Mouse (Mus musculus): Measurements from ENCODE around the gene Dnttip1. TPM values are rescaled to one million over a fixed set of nuclear protein-coding genes. Genes with fewer than 3 reads are reported as not detected.

Gene Dnttip1
- total and polyA plus RNA-seq, 2 experiments from 2014 or later: 26.1 to 60.1 TPM

DNA sequence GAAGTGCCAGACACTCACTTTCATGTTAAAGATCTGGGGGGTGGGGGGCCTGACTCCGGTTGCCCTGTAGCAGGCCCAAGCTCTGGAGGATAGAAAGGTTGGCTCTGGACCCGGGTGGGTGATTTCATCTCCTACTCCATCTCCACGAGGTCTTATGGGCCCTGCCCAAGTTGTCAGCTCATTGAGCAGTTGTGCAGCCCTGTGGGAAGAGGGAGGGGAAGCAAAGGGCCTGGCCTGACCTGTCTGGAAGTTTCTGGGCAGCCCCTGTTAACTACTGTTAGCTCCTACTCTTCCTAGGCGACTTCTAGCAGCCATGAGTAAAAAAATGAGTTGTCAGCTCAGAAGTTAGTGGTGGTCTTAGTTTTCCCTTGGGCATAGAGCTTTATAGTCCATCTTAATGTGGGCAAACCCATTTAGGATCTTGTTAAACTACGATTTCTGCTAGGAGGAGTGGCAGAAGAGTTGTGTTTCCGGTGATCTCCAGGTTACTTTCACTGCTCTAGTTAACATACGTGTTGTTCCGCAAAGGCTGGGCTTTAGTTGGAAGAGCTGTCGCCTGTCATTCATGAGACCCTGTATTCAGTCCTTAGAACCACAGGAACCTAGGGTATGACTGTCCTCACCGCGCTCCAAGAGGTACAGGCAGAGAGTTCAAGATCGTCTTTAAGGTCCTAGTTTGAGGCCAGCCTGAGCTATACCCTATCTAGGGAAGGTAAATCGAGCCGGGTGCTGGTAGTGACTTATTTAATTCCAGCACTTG lies 27.6 kb downstream of the Dnttip1 start:
- WGBS: 77% methylated on average over 14 of the region's 14 CpGs
- H3K9me3 ChIP-seq (ENCODE audit: low read length): no peaks in the 10 kb centered on the region
- no peaks in the 10 kb centered on the region; the same call in 1 of the 2 replicates for H3K4me1 ChIP-seq (ENCODE audit: insufficient read depth)
- no peak overlapping the region for H3K27ac ChIP-seq (ENCODE audit: low read depth, low read length)
- H3K36me3 ChIP-seq (ENCODE audit: insufficient read depth): no peaks in the 10 kb centered on the region; the same call in 1 of the 2 replicates
- ATAC-seq (no peak), DNase-seq (no peak)
- H3K4me2 ChIP-seq (ENCODE audit: low read depth): no peak overlapping the region
- H3K4me3 ChIP-seq (ENCODE audit: low read depth, low read length): no peak overlapping the region
- no peaks in the 10 kb centered on the region for H3K27me3 ChIP-seq (ENCODE audit: insufficient read depth, low read length)
- no peak overlapping the region for H3K9ac ChIP-seq
- no peak for TF ChIP-seq CTCF (IDR thresholded peaks at IDR 0.05; ENCODE audit: low read depth)

DNA sequence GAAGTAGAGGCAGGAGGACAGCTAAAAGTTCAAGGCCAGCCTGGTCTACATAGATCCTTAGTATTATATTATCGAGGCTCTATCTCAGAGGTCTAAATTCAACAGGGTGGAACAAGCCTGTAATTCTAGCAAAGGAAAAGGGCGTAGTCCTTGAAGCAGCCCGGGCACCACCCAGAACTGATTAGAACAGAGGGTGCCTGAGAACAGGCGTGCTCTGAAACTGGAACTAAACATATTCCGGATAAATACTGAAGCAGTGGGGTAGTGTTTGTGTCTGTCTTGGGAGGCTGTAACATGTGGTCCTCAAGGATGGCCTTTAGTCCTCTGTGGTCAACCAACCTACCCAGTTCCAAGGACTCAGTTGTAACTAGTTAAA lies 28.2 kb downstream of the Dnttip1 start:
- Histone ChIP-seq H3K9ac (no peak overlapping the region), H3K27me3 (ENCODE audit: insufficient read depth, low read length) (no peaks in the 10 kb centered on the region), H3K27ac (ENCODE audit: low read depth, low read length) (no peak overlapping the region), H3K36me3 (ENCODE audit: insufficient read depth) (no peaks in the 10 kb centered on the region), H3K9me3 (ENCODE audit: low read length) (no peaks in the 10 kb centered on the region), H3K4me1 (ENCODE audit: insufficient read depth) (no peaks in the 10 kb centered on the region; the same call in 1 of the 2 replicates), H3K4me2 (ENCODE audit: low read depth) (no peak overlapping the region), H3K4me3 (ENCODE audit: low read depth, low read length) (no peak overlapping the region)
- TF ChIP-seq CTCF (IDR thresholded peaks at IDR 0.05; ENCODE audit: low read depth): no peak
- no peak for ATAC-seq
- WGBS: 92% methylated on average over 5 of the region's 5 CpGs
- no peak for DNase-seq

DNA sequence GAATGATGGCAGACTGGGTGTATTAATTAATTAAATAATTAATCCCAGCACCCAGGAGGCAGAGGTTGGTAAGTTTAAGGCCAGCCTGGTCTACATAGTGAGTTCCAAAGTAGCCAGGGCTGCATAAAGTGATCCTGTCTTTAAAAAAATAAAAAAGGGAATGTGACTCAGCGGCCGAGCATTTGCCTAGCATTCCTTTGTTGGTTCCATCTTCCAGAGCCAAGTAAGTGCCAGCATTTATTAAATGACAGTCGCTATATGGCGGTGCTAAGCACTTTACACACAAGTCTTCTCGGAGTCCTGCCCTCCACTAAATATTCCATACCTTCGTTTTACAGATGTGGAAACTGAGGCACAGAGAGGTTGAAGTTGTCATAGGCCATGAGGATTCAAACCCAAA lies 30.3 kb downstream of the Dnttip1 start:
- 85% methylated on average over 6 of the region's 6 CpGs for WGBS
- ATAC-seq (no peak), DNase-seq (no peak)
- Histone ChIP-seq H3K36me3 (ENCODE audit: insufficient read depth) (no peaks in the 10 kb centered on the region), H3K4me2 (ENCODE audit: low read depth) (no peak overlapping the region), H3K27me3 (ENCODE audit: insufficient read depth, low read length) (no peaks in the 10 kb centered on the region), H3K4me3 (ENCODE audit: low read depth, low read length) (no peak overlapping the region), H3K4me1 (ENCODE audit: insufficient read depth) (no peaks in the 10 kb centered on the region), H3K27ac (ENCODE audit: low read depth, low read length) (no peak overlapping the region), H3K9ac (no peak overlapping the region), H3K9me3 (ENCODE audit: low read length) (no peaks in the 10 kb centered on the region)
- no peak for TF ChIP-seq CTCF (IDR thresholded peaks at IDR 0.05; ENCODE audit: low read depth)

DNA sequence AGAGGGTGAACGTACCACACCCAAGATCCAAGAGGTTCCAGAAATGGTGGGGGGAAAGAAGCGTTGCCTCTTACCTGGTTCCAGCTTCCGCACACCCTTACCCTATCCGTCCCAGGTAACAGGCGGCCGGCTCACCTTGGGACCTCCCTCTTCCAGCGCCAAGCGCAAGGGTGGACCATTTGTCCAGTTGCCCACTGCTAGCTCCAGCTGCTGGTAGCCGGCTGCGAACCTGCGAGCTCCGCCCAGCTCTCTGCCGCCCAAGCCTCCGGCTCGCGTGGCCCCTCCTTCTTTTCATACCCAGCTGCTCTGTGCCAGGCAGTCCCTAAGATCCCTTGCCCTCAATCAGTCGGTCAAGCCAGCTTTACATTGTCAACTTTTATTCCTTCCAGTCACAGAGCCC lies 31.0 kb downstream of the Dnttip1 start:
- WGBS: 71% methylated on average over 17 of the region's 17 CpGs
- Histone ChIP-seq H3K36me3 (ENCODE audit: insufficient read depth) (no peaks in the 10 kb centered on the region), H3K4me2 (ENCODE audit: low read depth) (no peak overlapping the region), H3K4me3 (ENCODE audit: low read depth, low read length) (no peak overlapping the region), H3K9ac (no peak overlapping the region), H3K27me3 (ENCODE audit: insufficient read depth, low read length) (no peaks in the 10 kb centered on the region), H3K4me1 (ENCODE audit: insufficient read depth) (no peaks in the 10 kb centered on the region), H3K9me3 (ENCODE audit: low read length) (no peaks in the 10 kb centered on the region), H3K27ac (ENCODE audit: low read depth, low read length) (no peak overlapping the region)
- TF ChIP-seq CTCF (IDR thresholded peaks at IDR 0.05; ENCODE audit: low read depth): no peak
- ATAC-seq: no peak
- no peak for DNase-seq

DNA sequence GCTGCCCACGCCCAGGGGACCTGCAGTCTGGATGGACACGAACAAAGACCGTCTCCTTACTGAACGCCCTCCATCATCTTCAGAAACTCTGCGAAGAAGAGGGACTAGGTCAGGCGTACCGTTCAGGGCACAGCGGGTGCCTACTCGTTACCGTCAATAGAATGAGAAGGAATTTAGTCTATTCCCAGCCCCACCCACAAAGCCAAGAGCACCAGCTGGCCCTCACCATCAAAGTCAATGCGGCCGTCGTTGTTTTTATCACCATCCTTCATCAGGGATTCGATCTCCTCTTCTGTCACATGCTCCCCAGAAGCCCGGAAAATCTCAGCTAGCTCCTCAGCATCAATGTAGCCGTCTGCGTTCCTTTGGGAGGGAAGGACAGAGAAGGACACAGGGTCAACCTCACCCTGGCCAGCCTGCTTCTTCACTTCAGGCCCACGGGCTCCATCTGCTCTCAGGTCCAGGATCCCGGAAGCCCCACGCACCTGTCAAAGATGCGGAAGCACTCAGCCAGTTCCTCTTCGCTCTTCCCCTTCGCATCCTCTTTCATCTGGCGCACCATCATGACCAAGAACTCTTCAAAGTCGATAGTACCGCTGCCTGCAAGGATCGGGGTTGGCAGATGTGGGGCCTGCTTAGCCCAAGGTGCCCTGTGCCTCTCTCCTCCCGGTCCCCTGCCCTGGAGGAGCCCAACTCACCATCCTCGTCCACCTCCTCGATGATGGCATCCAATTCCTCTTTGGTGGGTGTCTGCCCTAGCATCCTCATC lies 31.6 kb downstream of the Dnttip1 start:
- Histone ChIP-seq H3K4me2 (ENCODE audit: low read depth) (no peak overlapping the region), H3K9ac (no peak overlapping the region), H3K4me3 (ENCODE audit: low read depth, low read length) (no peak overlapping the region), H3K4me1 (ENCODE audit: insufficient read depth) (no peaks in the 10 kb centered on the region), H3K27me3 (ENCODE audit: insufficient read depth, low read length) (no peaks in the 10 kb centered on the region), H3K27ac (ENCODE audit: low read depth, low read length) (no peak overlapping the region), H3K9me3 (ENCODE audit: low read length) (no peaks in the 10 kb centered on the region), H3K36me3 (ENCODE audit: insufficient read depth) (no peaks in the 10 kb centered on the region)
- no peak for DNase-seq
- 80% methylated on average over 30 of the region's 30 CpGs for WGBS
- ATAC-seq: no peak
- TF ChIP-seq CTCF (IDR thresholded peaks at IDR 0.05; ENCODE audit: low read depth): no peak

DNA sequence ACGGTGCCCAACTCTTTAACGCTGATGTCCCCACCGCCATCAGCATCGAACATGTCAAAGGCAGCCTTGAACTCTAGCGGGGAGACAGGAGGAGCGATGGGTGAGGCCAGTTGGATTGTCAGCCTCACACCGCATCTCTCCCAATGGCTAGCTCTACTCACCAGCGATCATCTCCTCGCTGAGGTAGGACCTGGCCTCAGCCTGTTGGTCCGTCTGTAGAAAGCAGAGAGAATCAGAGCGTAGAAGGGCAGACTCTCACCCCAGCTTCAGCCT lies 32.2 kb downstream of the Dnttip1 start:
- Histone ChIP-seq H3K9ac (no peak overlapping the region), H3K27me3 (ENCODE audit: insufficient read depth, low read length) (no peaks in the 10 kb centered on the region), H3K27ac (ENCODE audit: low read depth, low read length) (no peak overlapping the region), H3K4me3 (ENCODE audit: low read depth, low read length) (no peak overlapping the region), H3K9me3 (ENCODE audit: low read length) (no peaks in the 10 kb centered on the region), H3K36me3 (ENCODE audit: insufficient read depth) (no peaks in the 10 kb centered on the region), H3K4me2 (ENCODE audit: low read depth) (no peak overlapping the region), H3K4me1 (ENCODE audit: insufficient read depth) (no peaks in the 10 kb centered on the region)
- no peak for TF ChIP-seq CTCF (IDR thresholded peaks at IDR 0.05; ENCODE audit: low read depth)
- DNase-seq: no peak
- no peak for ATAC-seq
- WGBS: 96% methylated on average over 11 of the region's 11 CpGs

- H3K4me3 ChIP-seq (ENCODE audit: low read depth, low read length): no peak overlapping the region
- no peaks in the 10 kb centered on the region for H3K4me1 ChIP-seq (ENCODE audit: insufficient read depth)
- ATAC-seq (no peak), DNase-seq (no peak)
- H3K27me3 ChIP-seq (ENCODE audit: insufficient read depth, low read length): no peaks in the 10 kb centered on the region
- no peak for TF ChIP-seq CTCF (IDR thresholded peaks at IDR 0.05; ENCODE audit: low read depth)
- no peak overlapping the region for H3K4me2 ChIP-seq (ENCODE audit: low read depth)
- 82% methylated on average over 7 of the region's 7 CpGs for WGBS
- no peaks in the 10 kb centered on the region for H3K36me3 ChIP-seq (ENCODE audit: insufficient read depth)
- no peak overlapping the region for H3K9ac ChIP-seq
- H3K27ac ChIP-seq (ENCODE audit: low read depth, low read length): no peak overlapping the region
- no peaks in the 10 kb centered on the region for H3K9me3 ChIP-seq (ENCODE audit: low read length)
Measured at GRCm38 (mm10) chr2:164778809-164779208, 33.0 kb downstream of the Dnttip1 start.
